Mouse (Mus musculus) spleen, postnatal 4 days (tissue): Measurements from ENCODE around the gene Zfp184.

Source experiments
- DNase-seq, 2 experiments: peaks; one replicate each; pipeline ENCODE4 v3.0.0; 2022; ENCODE audit warnings: low spot score in 2 of 2

Gene Zfp184

GRCm38 (mm10) chr13:21984486-21984885, 39.6 kb downstream of the Zfp184 start:
- no peak for DNase-seq

GRCm38 (mm10) chr13:21992550-21992949, 47.7 kb downstream of the Zfp184 start:
- no peak for DNase-seq

- DNase-seq = peak in 1 of 2 experiments; percentile 44
Observed at GRCm38 (mm10) chr13:21993957-21994738, 49.3 kb downstream of the Zfp184 start.

DNA sequence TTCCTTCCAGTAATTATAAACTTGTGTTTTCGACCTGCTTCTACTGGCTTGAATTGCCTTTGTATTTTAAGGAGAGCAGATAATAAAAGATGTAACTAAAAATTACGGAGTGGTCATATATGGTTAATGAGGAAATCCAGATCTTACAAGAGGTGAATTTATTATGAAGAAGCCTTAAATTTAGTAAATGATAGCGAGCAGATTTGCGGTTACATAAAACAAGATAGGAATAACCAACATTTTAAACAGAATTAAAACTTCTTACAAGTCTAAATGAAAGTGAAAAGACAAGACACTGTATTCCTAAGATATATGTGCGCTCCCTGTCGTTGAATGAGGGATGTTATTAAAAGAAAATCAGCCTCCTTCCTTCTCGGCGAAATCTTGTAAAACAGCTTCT, 50.0 kb downstream of the Zfp184 start:
- no peak for DNase-seq

DNA sequence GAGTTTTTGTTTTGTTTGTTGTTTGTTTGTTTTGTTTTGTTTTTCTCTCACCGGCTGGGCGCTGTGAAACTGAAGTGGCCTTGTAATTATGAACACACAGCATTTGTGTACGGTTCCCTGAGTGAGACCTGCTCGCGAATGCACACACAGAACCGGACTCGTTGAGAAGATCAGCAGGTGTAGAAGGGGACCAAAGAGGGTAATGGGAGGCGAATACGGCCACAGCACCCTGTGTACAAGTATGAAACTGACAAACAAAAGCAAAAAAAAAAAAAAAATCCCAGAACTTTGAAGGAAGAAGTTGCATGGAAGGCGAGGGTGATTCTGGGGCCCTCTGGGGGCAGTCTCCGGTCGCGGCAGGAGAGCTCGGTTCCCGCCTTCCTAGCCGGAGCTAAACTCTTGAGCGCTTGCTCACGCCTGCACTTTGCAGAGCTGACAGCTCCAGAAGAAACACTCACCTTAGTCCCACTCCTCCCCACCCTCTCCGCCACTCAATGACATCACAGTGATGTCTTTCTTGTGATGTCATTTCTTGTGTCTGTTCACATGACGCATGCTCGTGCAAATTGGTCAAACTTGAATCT, 50.5 kb downstream of the Zfp184 start:
- DNase-seq = peak in 1 of 2 experiments; percentile 37

GRCm38 (mm10) chr13:21996101-21996839, 51.4 kb downstream of the Zfp184 start:
- DNase-seq = no peak

DNA sequence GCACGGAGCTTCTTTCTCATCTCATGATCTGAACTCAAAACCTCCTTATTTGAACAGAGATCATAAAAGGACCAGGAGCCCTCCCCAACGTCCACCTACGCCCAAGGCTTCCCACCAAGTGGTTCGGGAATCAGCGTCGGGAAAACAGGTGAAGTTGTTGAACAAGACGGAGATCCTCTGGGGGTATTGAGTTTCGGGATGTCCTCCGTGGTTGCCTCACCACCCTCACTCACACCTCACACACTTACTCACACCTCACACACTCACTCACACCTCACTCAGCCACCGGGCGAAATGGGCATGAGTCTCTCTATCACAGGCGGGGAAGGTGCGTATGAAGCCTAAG, 51.9 kb downstream of the Zfp184 start:
- DNase-seq = no peak

DNA sequence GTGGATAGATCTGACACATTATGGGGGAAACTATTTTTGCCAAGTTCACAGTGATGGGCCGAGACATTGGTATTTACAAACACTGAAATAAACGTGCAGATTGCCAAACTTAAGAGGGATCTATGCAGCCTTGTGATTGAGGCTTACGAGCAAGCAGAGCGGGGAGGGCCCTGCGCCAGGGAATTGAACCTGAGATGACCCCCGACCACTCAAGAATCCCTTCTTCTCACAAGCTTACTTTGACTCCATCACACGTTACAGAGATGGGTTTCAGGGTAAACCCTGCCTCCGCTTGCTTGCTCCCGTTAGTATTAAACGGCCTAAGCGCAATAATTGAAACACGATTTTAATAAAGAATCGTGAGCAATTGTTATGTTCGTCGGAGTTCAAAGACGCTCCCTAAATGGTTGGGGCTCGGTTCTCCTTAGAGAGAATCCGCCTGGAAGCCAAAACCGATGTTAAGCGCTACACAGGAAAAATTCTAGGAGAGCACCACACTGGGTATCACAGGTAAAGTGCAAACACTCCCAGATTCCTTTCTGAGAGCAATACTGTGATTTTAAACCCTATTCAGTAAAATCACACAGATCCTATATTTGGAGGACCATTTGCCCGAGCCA, 52.4 kb downstream of the Zfp184 start:
- DNase-seq = no peak

DNA sequence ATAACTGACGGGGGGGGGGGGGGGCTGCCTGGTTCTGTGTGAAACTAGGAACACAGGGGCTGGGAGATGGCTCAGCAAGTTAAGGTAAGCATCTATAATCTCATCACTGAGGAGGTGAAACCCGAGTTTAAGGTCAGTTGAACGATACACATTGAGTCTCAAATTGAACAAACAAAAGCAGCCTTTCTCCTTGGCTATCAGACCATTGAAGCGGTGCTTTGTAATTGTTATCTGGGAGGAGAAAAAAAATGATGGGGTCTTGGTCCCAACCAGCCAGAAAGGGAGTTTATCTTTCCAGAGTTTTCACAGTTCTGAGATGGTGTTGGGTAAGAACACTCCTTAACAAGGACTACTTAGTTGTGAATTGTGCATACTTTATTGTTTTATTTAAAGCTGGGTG, 52.9 kb downstream of the Zfp184 start:
- DNase-seq = no peak

DNA sequence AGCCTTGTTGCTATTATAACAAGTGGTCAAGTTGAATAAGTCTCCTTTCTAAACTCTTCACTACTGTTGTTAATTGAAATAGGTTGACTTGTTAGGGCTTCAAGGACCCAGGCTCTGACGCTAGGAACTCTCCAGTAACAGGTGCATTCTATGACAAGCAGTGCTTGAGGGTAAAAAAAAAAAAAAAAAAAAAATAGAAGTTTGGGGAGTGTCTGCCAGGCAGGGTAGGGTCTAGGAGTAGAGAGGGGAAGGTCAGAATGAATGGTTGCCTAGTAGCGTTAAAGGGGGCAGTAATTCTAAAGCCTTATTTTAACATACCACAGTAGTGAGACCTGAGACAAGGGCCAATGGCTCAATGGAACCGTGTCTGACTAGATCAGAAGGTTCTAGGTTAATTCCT, 53.5 kb downstream of the Zfp184 start:
- no peak for DNase-seq

GRCm38 (mm10) chr13:21999147-21999546, 54.3 kb downstream of the Zfp184 start:
- DNase-seq = no peak

GRCm38 (mm10) chr13:22001346-22001745, 56.5 kb downstream of the Zfp184 start:
- DNase-seq = no peak

DNA sequence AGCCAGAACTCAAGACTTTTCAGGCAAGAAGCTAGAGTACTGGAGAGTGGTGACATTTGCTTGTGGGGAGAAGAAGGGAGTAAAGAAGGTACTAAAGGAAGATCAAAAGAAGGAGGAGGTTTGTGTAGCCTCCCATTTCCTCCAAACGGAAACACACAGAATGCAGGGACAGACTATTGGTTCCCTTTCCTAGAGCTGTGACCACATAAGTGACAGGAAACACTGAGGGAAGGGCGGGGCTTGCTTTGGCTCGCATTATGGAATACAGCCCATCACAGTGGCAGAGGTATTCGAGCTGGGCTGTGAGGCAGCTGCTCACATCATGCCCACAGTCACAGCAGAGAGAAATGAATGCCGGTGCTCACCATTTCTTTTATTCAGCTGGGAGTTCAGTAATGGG, 56.9 kb downstream of the Zfp184 start:
- no peak for DNase-seq

- peak; percentile 33 to 71 for DNase-seq
Observed at GRCm38 (mm10) chr13:22005605-22006333, 60.9 kb downstream of the Zfp184 start.

DNA sequence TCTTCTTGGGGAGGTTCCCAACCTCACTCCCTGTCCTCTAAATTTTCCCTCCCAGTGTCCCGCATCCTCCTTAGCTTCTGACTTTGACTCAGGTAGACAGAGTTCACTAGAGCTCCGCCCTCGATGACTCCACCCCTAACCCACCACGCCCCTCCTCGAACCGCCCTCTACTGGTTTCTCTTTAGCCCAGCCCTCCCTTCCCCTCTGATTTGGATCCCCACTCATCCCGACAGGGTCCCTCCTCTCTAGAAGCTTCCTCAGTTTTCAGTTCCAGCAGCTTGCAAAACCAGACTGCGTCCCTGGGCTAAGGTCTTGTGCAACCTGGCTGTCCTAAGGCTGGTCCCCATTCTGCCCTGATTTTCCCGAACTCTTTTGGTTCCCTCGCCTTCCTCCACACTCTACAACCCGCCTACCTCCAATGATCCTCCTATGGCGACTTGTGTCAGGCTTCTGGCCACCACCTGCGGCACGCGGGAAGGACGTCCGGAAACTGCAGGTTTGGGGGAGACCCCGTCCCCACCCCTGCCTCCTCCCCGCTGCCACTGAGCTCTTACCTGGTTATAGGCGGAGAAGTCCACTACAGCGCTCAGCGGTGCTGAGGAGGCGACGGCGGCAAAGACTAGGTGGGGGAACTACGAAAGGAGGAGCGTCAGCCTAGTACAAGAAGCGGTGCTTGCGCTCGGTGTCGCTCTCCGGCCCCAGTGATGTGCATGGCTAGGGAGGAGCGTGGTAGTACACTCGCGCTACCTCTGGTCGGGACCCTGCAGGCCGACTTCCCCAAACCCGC, 61.6 kb downstream of the Zfp184 start:
- peak; percentile 59 to 79 for DNase-seq

- DNase-seq = no peak
Observed at GRCm38 (mm10) chr13:22007121-22007510, 62.2 kb downstream of the Zfp184 start.

DNA sequence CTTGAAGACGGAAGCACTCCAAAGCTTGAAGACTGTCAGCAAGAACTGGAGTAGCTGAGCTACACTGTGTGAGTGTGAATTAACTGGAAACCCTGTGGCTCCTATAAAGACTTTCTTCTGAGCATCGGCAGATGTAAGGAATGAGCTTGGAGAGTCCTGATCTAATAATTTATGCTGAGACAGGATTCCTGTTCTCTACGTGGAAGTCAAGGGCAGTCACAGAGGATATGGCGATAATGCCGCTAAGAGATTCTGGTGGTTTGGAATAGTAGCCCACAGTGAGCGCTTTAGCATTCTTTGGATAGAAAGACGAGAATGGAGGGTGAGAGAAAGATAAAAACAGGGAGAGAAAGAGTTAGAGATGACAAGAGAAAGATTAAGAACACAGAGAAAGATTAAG, 63.0 kb downstream of the Zfp184 start:
- no peak for DNase-seq

- no peak for DNase-seq
Observed at GRCm38 (mm10) chr13:22008707-22009106, 63.8 kb downstream of the Zfp184 start.

GRCm38 (mm10) chr13:22009642-22010041, 64.7 kb downstream of the Zfp184 start, which contains the start of gene Prss16:
Prss16 (minus strand) TSS chr13:22009742.
- DNase-seq = no peak
